Mouse (Mus musculus): ENCODE measurements around the gene Olfr792.

The Olfr792 gene

DNA sequence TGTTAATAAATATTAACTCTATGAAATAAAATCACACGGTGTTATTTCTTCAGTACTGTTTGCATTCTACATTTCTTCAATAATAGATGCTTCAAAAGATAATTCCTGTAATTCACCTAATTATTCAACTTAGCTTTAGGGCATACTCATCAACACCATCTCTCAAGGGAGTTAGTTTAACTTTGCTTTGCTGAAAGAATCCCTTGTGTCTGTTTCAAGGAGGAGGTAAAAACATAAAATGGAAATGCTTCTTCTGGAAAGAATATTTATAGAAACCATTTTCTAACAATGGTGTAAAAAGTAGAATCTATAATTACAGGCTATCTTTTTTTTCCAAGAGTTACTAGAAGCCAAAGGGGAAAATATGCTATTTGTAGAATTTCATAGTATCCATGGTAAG lies at the start of gene Olfr792:
Olfr792 (plus strand) TSS at position 301 of the 400 bp plus-strand sequence.
- no peak for DNase-seq (ENCODE audit: low read depth, low spot score)

- DNase-seq (ENCODE audit: low read depth, low spot score) = no peak
Measured at GRCm38 (mm10) chr10:129490101-129490500, 48.9 kb upstream of the Olfr792 start.

DNA sequence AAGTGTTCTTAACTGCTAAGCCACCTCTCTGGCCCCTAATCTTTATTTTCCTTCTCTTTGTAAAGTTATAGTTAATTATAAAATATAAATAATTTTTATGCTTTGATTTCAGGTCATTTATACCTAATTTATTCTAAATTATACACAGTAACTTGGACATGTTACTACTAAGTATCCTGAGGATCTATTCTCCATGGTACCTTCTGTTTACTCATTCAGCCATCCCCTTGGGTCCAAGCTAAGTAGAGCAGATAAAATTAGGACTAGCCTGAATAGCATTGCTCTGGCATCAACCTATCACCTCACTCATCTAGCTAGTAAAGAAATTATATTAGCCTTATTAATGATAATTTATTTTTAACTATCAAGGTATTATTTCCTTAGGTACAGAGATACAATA lies 40.8 kb upstream of the Olfr792 start, which contains the start of gene Olfr790:
Olfr790 (plus strand) TSS at position 301 of the 400 bp plus-strand sequence.
- no peak for DNase-seq (ENCODE audit: low read depth, low spot score)

DNA sequence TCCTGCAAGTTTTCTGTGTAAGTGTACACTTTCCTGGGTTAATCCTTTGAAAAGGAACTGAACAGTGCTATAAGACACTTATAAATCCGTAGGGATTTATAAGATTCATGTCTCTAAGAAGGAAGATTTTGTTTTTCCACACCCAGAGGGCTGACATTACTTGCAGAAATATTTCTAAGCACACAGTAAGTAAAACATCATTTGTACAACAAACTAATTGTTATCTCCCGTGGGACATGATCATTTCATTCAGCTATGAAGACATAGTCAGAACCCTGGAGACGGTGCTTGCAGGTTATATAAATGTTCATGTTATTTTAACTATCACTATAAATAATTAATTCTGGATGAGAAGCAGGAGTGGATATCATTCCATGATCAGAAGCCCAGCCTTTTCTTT lies 17.5 kb upstream of the Olfr792 start, which contains the start of gene Olfr791:
Olfr791 (plus strand) TSS at position 301 of the 400 bp plus-strand sequence.
- no peak for DNase-seq (ENCODE audit: low read depth, low spot score)

GRCm38 (mm10) chr10:129549354-129549753 lies 10.4 kb downstream of the Olfr792 start:
- DNase-seq (ENCODE audit: low read depth, low spot score) = no peak

GRCm38 (mm10) chr10:129567355-129567754 lies 28.4 kb downstream of the Olfr792 start, which contains the start of gene Olfr794:
TSS of gene Olfr794 (plus strand) at chr10:129567655.
- no peak for DNase-seq (ENCODE audit: low read depth, low spot score)

- DNase-seq (ENCODE audit: low read depth, low spot score) = no peak
Measured at GRCm38 (mm10) chr10:129577066-129577465, 38.1 kb downstream of the Olfr792 start.

Data from skeletal muscle tissue, adult 2 months (tissue).